ENCODE assay signal across 8 mouse cellular contexts in the genomic region with DNA sequence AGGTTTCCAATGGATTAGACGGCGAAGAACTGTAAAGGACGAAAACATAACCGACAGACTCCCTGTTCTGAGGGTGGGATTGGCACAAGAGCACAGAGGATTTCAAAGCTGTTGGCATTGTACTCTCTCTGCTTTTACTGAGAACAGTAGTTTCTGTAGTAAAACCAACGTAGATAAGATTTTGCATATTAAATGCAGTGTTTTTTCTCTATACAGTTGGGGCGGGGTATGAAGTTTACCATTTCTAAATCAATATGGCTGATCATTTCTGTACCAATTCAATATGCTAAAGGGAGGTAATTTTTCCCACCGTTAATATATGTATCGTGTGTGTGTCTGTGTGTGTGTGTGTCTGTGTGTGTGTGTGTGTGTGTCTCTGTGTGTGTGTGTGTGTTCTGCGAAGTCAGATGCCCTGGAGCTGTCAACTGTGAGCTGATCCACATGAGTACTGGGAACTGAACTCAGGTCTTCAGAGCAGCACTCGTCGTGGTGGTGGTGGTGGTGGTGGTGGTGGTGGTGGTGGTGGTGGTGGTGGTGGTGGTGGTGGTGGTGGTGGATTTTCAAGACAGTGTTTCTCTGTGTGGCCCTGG. TPM values are rescaled to one million over a fixed set of nuclear protein-coding genes. Genes with fewer than 3 reads are reported as not detected.
DNase-seq lines count a peak whose midpoint lies in the region; ATAC-seq and TF ChIP-seq lines count a peak whose summit lies in the region.

No protein-coding gene starts in this region.

- no peak for DNase-seq in layer of hippocampus, adult 2 months (ENCODE audit: low spot score in 2 of 2)
- DNase-seq in layer of hippocampus, adult 8-10 months (ENCODE audit: low spot score in 2 of 2) = no peak
- DNase-seq in ovary, postnatal 14 days (ENCODE audit: low spot score) = no peak
- DNase-seq in gastrocnemius, postnatal 10 days = no peak
- DNase-seq in gastrocnemius, adult 18-20 months (ENCODE audit: low spot score) = no peak

- H3K27ac ChIP-seq in layer of hippocampus, adult 2 months = peak overlapping the region; percentile 98
- peak overlapping the region; percentile 67; the same call in 1 of the 2 replicates for H3K27ac ChIP-seq in embryonic facial prominence, embryonic 12.5 days
- peak overlapping the region; percentile 70 for H3K27ac ChIP-seq in intestine, postnatal 0 days (ENCODE audit: low read depth, low read length)
- H3K27ac ChIP-seq in neural tube, embryonic 12.5 days = no peak overlapping the region

- no peaks in the 10 kb centered on the region for H3K36me3 ChIP-seq in embryonic facial prominence, embryonic 12.5 days
- no peaks in the 10 kb centered on the region for H3K36me3 ChIP-seq in intestine, postnatal 0 days (ENCODE audit: control insufficient read depth, insufficient read depth)
- no peaks in the 10 kb centered on the region for H3K36me3 ChIP-seq in neural tube, embryonic 12.5 days

- no peak for TF ChIP-seq CTCF in layer of hippocampus, adult 2 months (conservative IDR thresholded peaks at IDR 0.05)
- no peak for TF ChIP-seq CTCF in intestine, postnatal 0 days (IDR thresholded peaks at IDR 0.05; ENCODE audit: low read depth)

- no peaks in the 10 kb centered on the region for H3K9me3 ChIP-seq in embryonic facial prominence, embryonic 12.5 days
- no peaks in the 10 kb centered on the region for H3K9me3 ChIP-seq in intestine, postnatal 0 days (ENCODE audit: control insufficient read depth)
- 0 out of 2 replicates have a peak, but pooled peaks cover 4% of the 10 kb centered on the region for H3K9me3 ChIP-seq in neural tube, embryonic 12.5 days

- 21% methylated on average over 11 of the region's 11 CpGs for WGBS in embryonic facial prominence, embryonic 12.5 days
- WGBS in intestine, postnatal 0 days = 22% methylated on average over 11 of the region's 11 CpGs
- WGBS in neural tube, embryonic 12.5 days = 31% methylated on average over 11 of the region's 11 CpGs

- H3K27me3 ChIP-seq in embryonic facial prominence, embryonic 12.5 days = no peaks in the 10 kb centered on the region
- no peaks in the 10 kb centered on the region for H3K27me3 ChIP-seq in intestine, postnatal 0 days (replicated peaks; ENCODE audit: control insufficient read depth, insufficient read depth, low read length)
- H3K27me3 ChIP-seq in neural tube, embryonic 12.5 days (replicated peaks) = no peaks in the 10 kb centered on the region

- peak overlapping the region; percentile 49 for H3K4me2 ChIP-seq in embryonic facial prominence, embryonic 12.5 days (replicated peaks)
- H3K4me2 ChIP-seq in intestine, postnatal 0 days (replicated peaks; ENCODE audit: low read depth) = peak overlapping the region; percentile 70
- H3K4me2 ChIP-seq in neural tube, embryonic 12.5 days (replicated peaks) = peak overlapping the region; percentile 57

- no peak for ATAC-seq in embryonic facial prominence, embryonic 12.5 days (ENCODE audit: insufficient number of reproducible peaks, insufficient read depth, low FRiP score, low TSS enrichment)
- 0 out of 2 replicates have a peak, but pooled peaks have one; percentile 1 for ATAC-seq in intestine, postnatal 0 days
- ATAC-seq in neural tube, embryonic 12.5 days (ENCODE audit: low FRiP score, low read depth) = peak; percentile 3; the same call in 1 of the 2 replicates

- peak overlapping the region; percentile 62 for H3K4me3 ChIP-seq in layer of hippocampus, adult 2 months
- peak overlapping the region; percentile 33 for H3K4me3 ChIP-seq in embryonic facial prominence, embryonic 12.5 days
- peak overlapping the region; percentile 39 for H3K4me3 ChIP-seq in intestine, postnatal 0 days (ENCODE audit: low read depth, low read length)
- peak overlapping the region; percentile 28 for H3K4me3 ChIP-seq in neural tube, embryonic 12.5 days

- no peaks in the 10 kb centered on the region for H3K4me1 ChIP-seq in embryonic facial prominence, embryonic 12.5 days
- no peaks in the 10 kb centered on the region for H3K4me1 ChIP-seq in intestine, postnatal 0 days (replicated peaks; ENCODE audit: control insufficient read depth, insufficient read depth, low read length)
- 0 out of 2 replicates have a peak, but pooled peaks cover 5% of the 10 kb centered on the region for H3K4me1 ChIP-seq in neural tube, embryonic 12.5 days

- H3K9ac ChIP-seq in embryonic facial prominence, embryonic 12.5 days = peak overlapping the region; percentile 40
- H3K9ac ChIP-seq in intestine, postnatal 0 days (ENCODE audit: low read depth, low read length) = peak overlapping the region; percentile 51
- H3K9ac ChIP-seq in neural tube, embryonic 12.5 days = peak overlapping the region; percentile 56

RNA-seq across cellular contexts. Expression of a gene that starts 7.1 kb away (rescaled TPM):
- 1 to 10 TPM; 5.0 to 5.1 TPM for total RNA-seq in layer of hippocampus, adult 2 months (2021)
- 1 to 10 TPM; 4.4 to 6.0 (median 5.6) TPM for total RNA-seq in layer of hippocampus, adult 8-10 months (2022)
- 7.1 and 7.2 TPM in 2 replicates for polyA plus RNA-seq in embryonic facial prominence, embryonic 12.5 days (2016; fragmentation: Nextera tagmentation; extraction: Ambion mirVana)
- polyA plus RNA-seq in intestine, postnatal 0 days (2015; fragmentation: Nextera tagmentation; extraction: Ambion mirVana) = 9.9 and 10.5 TPM in 2 replicates
- polyA plus RNA-seq in neural tube, embryonic 12.5 days (2016; fragmentation: Nextera tagmentation; extraction: Ambion mirVana) = 5.4 and 5.7 TPM in 2 replicates
- total RNA-seq in gastrocnemius, postnatal 10 days (2021) = 1 to 10 TPM; 6.6 to 8.1 TPM
- total RNA-seq in gastrocnemius, adult 18-20 months (2021) = 1 to 10 TPM; 3.6 to 3.7 TPM
